Mouse (Mus musculus): Measurements from ENCODE around the gene Zic3.

- TF ChIP-seq POLR2A (IDR thresholded peaks at IDR 0.05; ENCODE audit: insufficient read length, low read depth): no peak
- no peak for TF ChIP-seq USF1 (IDR thresholded peaks at IDR 0.05; ENCODE audit: low read depth)
- TF ChIP-seq MAX (IDR thresholded peaks at IDR 0.05; ENCODE audit: low read depth): no peak
- TF ChIP-seq E2F4 (IDR thresholded peaks at IDR 0.05; ENCODE audit: insufficient read depth): no peak
- TF ChIP-seq TCF12 (IDR thresholded peaks at IDR 0.05; ENCODE audit: insufficient read depth, poor library complexity, severe bottlenecking): no peak
- TF ChIP-seq CEBPB (IDR thresholded peaks at IDR 0.05; ENCODE audit: insufficient read depth, poor library complexity, severe bottlenecking): no peak
- no peak for TF ChIP-seq POLR2AphosphoS2 (IDR thresholded peaks at IDR 0.05; ENCODE audit: insufficient read length, low read depth)
- TF ChIP-seq MYOG (IDR thresholded peaks at IDR 0.05; ENCODE audit: control insufficient read depth in 1 of 3, insufficient read depth in 1 of 3, insufficient read length in 2 of 3, low read depth in 2 of 3): no peak
Observed at GRCm38 (mm10) chrX:58014093-58014492, 8.4 kb upstream of the Zic3 start.
